Mouse (Mus musculus) kidney, postnatal 0 days (tissue): ENCODE measurements at regions not wholly inside any gene's neighbourhood (a gene's known extent, or its start where the extent isn't known, plus 50 kb on each side); places are given as distances from the start of the nearest gene placed in this dataset.

Experiments
- ATAC-seq: fragments of 200-750 bp; cut with Nextera tagmentation; replicated peaks from 2 replicates; pipeline ENCODE4 v1.8.0; 2017; ENCODE audit warnings: low read depth, moderate number of reproducible peaks, moderate TSS enrichment, moderate library complexity; ENCODE audit not compliant: low FRiP score
- DNase-seq: peaks from one replicate; pipeline ENCODE4 v3.0.0-alpha.2; 2016; ENCODE audit warnings: low spot score
- H3K27ac ChIP-seq: fragments of 300-500 bp; sonication (generic); 2 replicates; pipeline ENCODE4 v1.5.1; 2014; ENCODE audit warnings: mild to moderate bottlenecking
- H3K27me3 ChIP-seq: fragments of 300-500 bp; sonication (generic); 2 replicates; pipeline ENCODE4 v1.6.1; 2014; ENCODE audit warnings: low read length, mixed read lengths; ENCODE audit not compliant: insufficient read depth
- H3K36me3 ChIP-seq: fragments of 300-500 bp; sonication (generic); 2 replicates; pipeline ENCODE4 v1.6.1; 2014; ENCODE audit warnings: low read length, mixed read lengths; ENCODE audit not compliant: insufficient read depth
- H3K4me1 ChIP-seq: fragments of 300-500 bp; sonication (generic); replicated peaks from 2 replicates; pipeline ENCODE4 v1.6.1; 2014; ENCODE audit warnings: antibody characterized with exemption, low read length, mixed read lengths; ENCODE audit not compliant: insufficient read depth
- H3K4me2 ChIP-seq: fragments of 300-500 bp; sonication (generic); 2 replicates; pipeline ENCODE4 v1.6.1; 2014; ENCODE audit warnings: mild to moderate bottlenecking, low read length, moderate library complexity, mixed read lengths
- H3K4me3 ChIP-seq: fragments of 300-500 bp; sonication (generic); replicated peaks from 2 replicates; pipeline ENCODE4 v1.5.1; 2014; ENCODE audit warnings: low read depth, low read length
- H3K9ac ChIP-seq: fragments of 300-500 bp; sonication (generic); 2 replicates; pipeline ENCODE4 v1.6.1; 2014; ENCODE audit warnings: low read depth, low read length
- H3K9me3 ChIP-seq: fragments of 300-500 bp; sonication (generic); replicated peaks from 2 replicates; pipeline ENCODE4 v1.6.1; 2016; ENCODE audit warnings: low read length, inconsistent platforms, mixed read lengths
- CTCF ChIP-seq: IDR thresholded peaks from 2 replicates; pipeline ENCODE4 v1.5.1; 2016; ENCODE audit warnings: antibody characterized with exemption, low read depth, mild to moderate bottlenecking, moderate library complexity
- WGBS: fragments of 180-500 bp; shearing (Covaris S2); extraction: QIAGEN DNeasy Blood & Tissue Kit; methylation state at CpG from one replicate; pipeline ENCODE4 v1.1.7; 2014; 5-methylcytosine and 5-hydroxymethylcytosine counted together

DNA sequence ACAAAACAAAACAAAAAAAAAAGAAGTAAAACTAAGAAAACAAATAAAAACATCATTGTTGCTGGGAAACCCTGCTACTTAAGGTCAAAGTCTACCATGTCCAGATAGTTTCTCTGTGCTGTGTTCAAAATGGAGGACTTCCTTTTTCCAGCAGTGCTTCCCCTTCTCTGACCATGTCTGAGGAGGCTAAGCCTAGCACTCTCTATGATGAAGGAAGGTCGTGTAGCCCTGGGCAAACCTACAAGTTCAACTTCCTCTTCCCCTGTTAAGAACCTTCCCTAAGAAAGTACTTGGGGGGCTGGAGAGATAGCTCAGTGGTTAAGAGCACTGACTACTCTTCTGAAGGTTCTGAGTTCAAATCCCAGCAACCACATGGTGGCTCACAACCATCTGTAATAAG is 57.3 kb upstream of the Glrp1 start:
- no peaks in the 10 kb centered on the region for H3K36me3 ChIP-seq
- no peak overlapping the region for H3K9ac ChIP-seq
- H3K4me1 ChIP-seq, result no peaks in the 10 kb centered on the region
- no peak overlapping the region for H3K4me2 ChIP-seq
- H3K9me3 ChIP-seq, result no peaks in the 10 kb centered on the region
- ATAC-seq (no peak), DNase-seq (no peak)
- 87% methylated on average over 1 of the region's 1 CpGs for WGBS
- H3K4me3 ChIP-seq, result no peak overlapping the region
- TF ChIP-seq CTCF, result no peak
- no peaks in the 10 kb centered on the region for H3K27me3 ChIP-seq
- no peak overlapping the region for H3K27ac ChIP-seq

DNA sequence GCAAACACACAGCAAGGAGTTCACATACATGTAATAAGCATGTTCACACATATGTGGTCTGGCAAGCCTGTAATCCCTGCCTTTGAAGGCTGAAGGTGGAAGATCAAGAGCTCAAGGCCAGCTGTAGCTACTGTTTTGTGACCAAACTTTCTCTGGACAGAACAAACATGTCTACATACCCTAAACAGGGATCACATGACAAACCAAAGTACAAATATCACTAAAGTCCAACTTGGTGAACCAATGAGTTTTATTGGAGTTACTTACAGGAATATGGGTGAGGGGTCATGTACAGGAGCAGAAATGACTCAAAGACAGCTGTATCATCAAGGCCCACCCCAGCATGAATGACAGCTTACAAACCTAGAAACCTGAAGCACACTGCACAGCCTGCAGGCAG is 56.6 kb upstream of the Glrp1 start:
- no peak for ATAC-seq
- no peak overlapping the region for H3K9ac ChIP-seq

DNA sequence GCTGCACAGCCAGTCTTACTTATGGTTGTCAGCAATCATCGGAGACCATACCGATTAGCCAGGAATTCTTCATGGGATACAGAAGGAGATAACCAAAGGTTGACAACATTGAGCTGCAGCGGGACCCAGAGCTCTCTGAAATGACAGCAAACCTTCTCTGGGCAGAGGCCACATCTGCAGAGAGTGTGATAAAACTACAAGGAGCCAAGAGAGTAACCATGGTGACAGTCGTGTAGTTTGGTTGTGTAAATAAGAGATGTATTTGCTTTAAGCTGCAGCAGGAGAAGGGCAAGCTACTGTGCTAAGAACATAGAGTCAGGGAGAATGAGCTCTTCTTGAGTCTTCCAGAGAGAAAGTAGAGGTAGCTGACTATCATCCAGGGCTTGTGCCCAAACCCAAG is 55.0 kb upstream of the Glrp1 start:
- H3K9me3 ChIP-seq, result no peaks in the 10 kb centered on the region
- WGBS, result 76% methylated on average over 4 of the region's 4 CpGs
- H3K36me3 ChIP-seq, result no peaks in the 10 kb centered on the region
- ATAC-seq (no peak), DNase-seq (no peak)
- no peak overlapping the region for H3K27ac ChIP-seq
- 0 out of 2 replicates have a peak, but pooled peaks cover 3% of the 10 kb centered on the region for H3K4me1 ChIP-seq
- TF ChIP-seq CTCF, result no peak
- H3K4me2 ChIP-seq, result no peak overlapping the region
- H3K4me3 ChIP-seq, result no peak overlapping the region
- no peak overlapping the region for H3K9ac ChIP-seq
- H3K27me3 ChIP-seq, result no peaks in the 10 kb centered on the region

More for the DNA sequence above, 56.6 kb upstream of the Glrp1 start:
- Histone ChIP-seq H3K4me2 (no peak overlapping the region), H3K4me1 (no peaks in the 10 kb centered on the region), H3K9me3 (no peaks in the 10 kb centered on the region), H3K4me3 (no peak overlapping the region), H3K27ac (no peak overlapping the region), H3K27me3 (no peaks in the 10 kb centered on the region), H3K36me3 (no peaks in the 10 kb centered on the region)
- no peak for TF ChIP-seq CTCF
- no peak for DNase-seq

DNA sequence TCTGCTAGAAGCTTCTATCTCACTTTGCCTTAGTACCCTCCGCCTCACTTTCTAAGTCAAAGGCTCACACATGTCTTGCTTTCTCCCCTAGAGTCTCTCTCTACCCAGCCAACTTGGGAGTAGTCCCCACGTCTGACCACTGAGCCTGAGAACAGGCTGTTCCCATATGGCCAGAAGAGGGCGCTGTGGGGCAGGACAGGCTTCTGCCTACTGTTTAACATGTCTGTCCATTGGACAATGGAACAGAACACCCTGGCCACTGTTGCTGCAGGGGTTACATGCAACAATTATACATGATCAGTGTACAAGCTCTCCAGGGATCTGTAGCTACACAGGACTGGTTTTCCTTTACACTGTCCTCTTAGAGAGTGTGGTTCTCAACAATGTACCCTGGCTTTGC is 52.5 kb upstream of the Glrp1 start:
- H3K4me2 ChIP-seq, result no peak overlapping the region
- no peaks in the 10 kb centered on the region for H3K27me3 ChIP-seq
- H3K9me3 ChIP-seq, result no peaks in the 10 kb centered on the region
- H3K27ac ChIP-seq, result no peak overlapping the region
- TF ChIP-seq CTCF, result peak; percentile 97
- ATAC-seq, result peak; percentile 79
- H3K36me3 ChIP-seq, result no peaks in the 10 kb centered on the region
- 30% methylated on average over 3 of the region's 3 CpGs for WGBS
- DNase-seq, result peak; percentile 86
- H3K4me1 ChIP-seq, result peaks cover 3% of the 10 kb centered on the region; the same call in 1 of the 2 replicates
- H3K9ac ChIP-seq, result no peak overlapping the region
- no peak overlapping the region for H3K4me3 ChIP-seq

DNA sequence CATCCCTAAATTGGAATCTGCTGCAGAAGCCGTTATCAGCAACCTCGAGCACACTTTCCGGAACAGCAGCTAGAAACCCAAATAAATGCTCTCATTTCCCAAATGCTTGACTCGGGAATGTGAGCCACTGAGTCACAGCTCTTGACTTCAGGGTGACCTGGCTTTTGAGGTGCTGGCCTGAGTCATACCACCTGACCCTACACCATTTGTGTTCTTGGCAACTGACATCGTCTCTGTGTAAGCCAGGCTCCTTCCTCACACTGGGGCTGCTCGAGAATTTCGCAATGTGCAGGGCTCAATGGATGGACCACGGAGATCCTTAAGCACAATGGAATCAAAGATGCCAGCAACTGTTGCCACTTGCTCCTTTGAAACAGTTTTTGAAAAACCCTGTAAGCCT is 50.9 kb upstream of the Glrp1 start:
- no peak for DNase-seq
- Histone ChIP-seq H3K4me3 (no peak overlapping the region), H3K36me3 (no peaks in the 10 kb centered on the region), H3K4me2 (no peak overlapping the region), H3K9ac (no peak overlapping the region), H3K27me3 (no peaks in the 10 kb centered on the region), H3K9me3 (no peaks in the 10 kb centered on the region), H3K4me1 (peaks cover 3% of the 10 kb centered on the region; the same call in 1 of the 2 replicates), H3K27ac (no peak overlapping the region)
- TF ChIP-seq CTCF, result no peak
- WGBS, result 59% methylated on average over 8 of the region's 8 CpGs
- ATAC-seq, result no peak
